Comparison of ENCODE assay signal across 1 mouse cellular context in the genomic region with DNA sequence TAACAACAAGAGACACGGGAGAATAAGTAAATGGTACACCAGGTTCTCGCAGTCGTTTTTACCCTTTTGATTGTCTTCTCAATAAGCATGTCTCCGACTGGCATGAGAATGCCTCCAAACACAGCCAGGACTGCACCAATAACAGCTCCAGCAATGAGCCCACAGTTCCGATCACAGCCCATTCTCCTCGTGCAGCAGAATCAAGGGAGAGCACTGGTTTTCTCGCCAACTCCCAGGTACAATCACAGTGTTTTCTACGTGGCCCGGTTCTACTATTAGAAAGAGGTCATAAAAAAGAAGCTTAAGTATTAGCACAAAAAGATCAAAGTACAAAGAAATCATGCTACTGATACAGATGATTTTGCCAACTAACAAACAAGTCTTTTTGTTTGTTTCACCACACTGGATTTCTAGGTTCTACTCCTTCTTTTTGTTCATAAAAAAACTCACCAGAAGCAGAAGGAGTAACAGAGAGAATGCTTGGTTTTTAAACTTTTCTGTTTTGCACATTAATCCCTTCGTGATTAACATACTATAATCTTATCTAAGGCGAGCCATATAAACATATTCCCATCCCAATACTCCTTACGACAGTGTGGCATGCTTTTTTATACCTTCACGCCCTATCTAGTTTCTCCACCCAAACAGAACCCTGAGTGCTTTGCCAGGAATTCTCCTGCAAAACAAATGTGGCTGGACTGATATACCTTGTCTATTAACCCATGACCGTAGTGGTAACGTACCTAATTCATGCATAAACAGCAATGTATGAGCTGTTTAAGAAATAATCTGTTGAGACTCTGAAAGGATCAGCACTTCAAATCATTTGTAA.
TF ChIP-seq lines count a peak whose summit lies in the region.

No protein-coding gene starts in this region.

TF ChIP-seq in MEL, 35 proteins besides CTCF, POLR2A, EP300 and RAD21 (continued from another document):
- peak; percentile 59; the same call in 1 of the 2 replicates for TF ChIP-seq TCF12 (IDR thresholded peaks at IDR 0.05; ENCODE audit: low read depth, low read length)
- TF ChIP-seq ZC3H11A (IDR thresholded peaks at IDR 0.05; ENCODE audit: low read depth, low read length): no peak
- no peak for TF ChIP-seq ELF1 (IDR thresholded peaks at IDR 0.05; ENCODE audit: low read depth, low read length)
- no peak for TF ChIP-seq TAL1 (IDR thresholded peaks at IDR 0.05; ENCODE audit: low read length)
- no peak for TF ChIP-seq HCFC1 (IDR thresholded peaks at IDR 0.05; ENCODE audit: low read depth, low read length)
- no peak for TF ChIP-seq UBTF (IDR thresholded peaks at IDR 0.05; ENCODE audit: borderline replicate concordance, insufficient read depth, low read depth, low read length)
- no peak for TF ChIP-seq MAZ (IDR thresholded peaks at IDR 0.05; ENCODE audit: low read depth, low read length)
- no peak for TF ChIP-seq MYB (IDR thresholded peaks at IDR 0.05; ENCODE audit: low read depth, low read length)
- TF ChIP-seq MYC (IDR thresholded peaks at IDR 0.05; ENCODE audit: low read depth, low read length): no peak
- no peak for TF ChIP-seq USF2 (IDR thresholded peaks at IDR 0.05; ENCODE audit: borderline replicate concordance in 1 of 2, insufficient read depth in 1 of 2, low read depth in 1 of 2, low read length in 2 of 2)
